Mouse (Mus musculus) CH12.LX (cell line): ENCODE measurements around the gene Gm11020. TPM values are rescaled to one million over a fixed set of nuclear protein-coding genes. Genes with fewer than 3 reads are reported as not detected.

Experiments used
- DNase-seq: peaks from one replicate; pipeline ENCODE4 v3.0.0-alpha.2; 2013; ENCODE audit errors: extremely low read depth
- H3K27ac ChIP-seq: 2 replicates; pipeline ENCODE4 v1.5.1; 2012; ENCODE audit warnings: low read depth, mild to moderate bottlenecking, control low read depth, moderate library complexity; ENCODE audit not compliant: insufficient read depth
- H3K27me3 ChIP-seq: replicated peaks from 2 replicates; pipeline ENCODE3; 2012; ENCODE audit warnings: inconsistent platforms
- H3K36me3 ChIP-seq, 2 experiments: replicated peaks in 1 of 2; 2 replicates each; pipeline versions ENCODE3 to v1.6.1; 2012; ENCODE audit warnings: inconsistent platforms in 1 of 2, low read length in 1 of 2, mild to moderate bottlenecking in 1 of 2, mixed read lengths in 1 of 2, moderate library complexity in 1 of 2; ENCODE audit not compliant: control insufficient read depth in 1 of 2, insufficient read depth in 1 of 2
- H3K4me1 ChIP-seq, 2 experiments: 2 replicates each; pipeline ENCODE4 v1.6.1; 2012; ENCODE audit warnings: inconsistent platforms in 1 of 2, moderate library complexity in 1 of 2; ENCODE audit not compliant: insufficient read depth in 2 of 2, control insufficient read depth in 1 of 2
- H3K4me2 ChIP-seq: 2 replicates; pipeline ENCODE4 v1.6.1; 2012; ENCODE audit warnings: low read depth, mild to moderate bottlenecking, control low read depth; ENCODE audit not compliant: poor library complexity, insufficient read depth, severe bottlenecking
- H3K4me3 ChIP-seq, 3 experiments: fragments of 150-350 bp in 1 of 3; sonication (generic) in 1 of 3; replicated peaks in 1 of 3; 2 replicates each; pipeline versions ENCODE3 to v1.5.1; 2011 to 2012; ENCODE audit warnings: low read depth in 2 of 3, low read length in 2 of 3, mild to moderate bottlenecking in 2 of 3, moderate library complexity in 2 of 3, control low read depth in 1 of 3, improper control_type of control experiment in 1 of 3, inconsistent platforms in 1 of 3, mixed read lengths in 1 of 3; ENCODE audit not compliant: poor library complexity in 1 of 3
- H3K79me2 ChIP-seq: replicated peaks from 2 replicates; pipeline ENCODE4 v1.6.1; 2012; ENCODE audit warnings: mild to moderate bottlenecking, moderate library complexity; ENCODE audit not compliant: control insufficient read depth, poor library complexity, insufficient read depth, severe bottlenecking; ENCODE audit errors: extremely low read depth
- H3K9ac ChIP-seq: 2 replicates; pipeline ENCODE4 v1.6.1; 2012; ENCODE audit warnings: low read depth, mild to moderate bottlenecking, control low read depth, moderate library complexity; ENCODE audit not compliant: insufficient read depth
- H3K9me3 ChIP-seq: replicated peaks from 2 replicates; pipeline ENCODE3; 2012; ENCODE audit warnings: low read length, inconsistent platforms, mixed read lengths
- CHD1 ChIP-seq: IDR thresholded peaks from 2 replicates; pipeline ENCODE4 v1.6.1; 2012; ENCODE audit warnings: low read depth, low read length, improper control_type of control experiment, inconsistent platforms
- CTCF ChIP-seq, 2 experiments: IDR thresholded peaks in 1 of 2; conservative IDR thresholded peaks in 1 of 2; 2 replicates each; pipeline ENCODE4 v1.5.1; 2011 to 2012; ENCODE audit warnings: low read depth in 2 of 2, low read length in 2 of 2, improper control_type of control experiment in 1 of 2, inconsistent platforms in 1 of 2, mild to moderate bottlenecking in 1 of 2, moderate library complexity in 1 of 2
- E2F4 ChIP-seq: IDR thresholded peaks from 2 replicates; pipeline ENCODE4 v1.6.1; 2011; ENCODE audit warnings: low read depth, low read length, improper control_type of control experiment; ENCODE audit not compliant: insufficient replicate concordance
- ELF1 ChIP-seq: IDR thresholded peaks from 2 replicates; pipeline ENCODE4 v1.6.1; 2014; ENCODE audit warnings: low read depth, mild to moderate bottlenecking, inconsistent platforms, low read length, improper control_type of control experiment
- EP300 ChIP-seq: IDR thresholded peaks from 2 replicates; pipeline ENCODE4 v1.6.1; 2011; ENCODE audit warnings: low read length, improper control_type of control experiment
- HCFC1 ChIP-seq: IDR thresholded peaks from 2 replicates; pipeline ENCODE4 v1.6.1; 2012; ENCODE audit warnings: low read depth, mild to moderate bottlenecking, inconsistent platforms, low read length, improper control_type of control experiment
- KAT2A ChIP-seq: IDR thresholded peaks from 2 replicates; pipeline ENCODE4 v1.6.1; 2012; ENCODE audit warnings: low read length, improper control_type of control experiment, inconsistent platforms; ENCODE audit not compliant: insufficient replicate concordance
- MAX ChIP-seq: IDR thresholded peaks from 2 replicates; pipeline ENCODE4 v1.6.1; 2011; ENCODE audit warnings: low read length, improper control_type of control experiment
- MAZ ChIP-seq: IDR thresholded peaks from 2 replicates; pipeline ENCODE4 v1.6.1; 2012; ENCODE audit warnings: low read depth, mild to moderate bottlenecking, inconsistent platforms, low read length, improper control_type of control experiment, moderate library complexity
- MXI1 ChIP-seq: IDR thresholded peaks from 2 replicates; pipeline ENCODE4 v1.6.1; 2011; ENCODE audit warnings: mild to moderate bottlenecking, low read depth, low read length, improper control_type of control experiment
- NRF1 ChIP-seq: IDR thresholded peaks from 2 replicates; pipeline ENCODE4 v1.6.1; 2014; ENCODE audit warnings: low read depth, mild to moderate bottlenecking, inconsistent platforms, low read length, improper control_type of control experiment, moderate library complexity
- PAX5 ChIP-seq: IDR thresholded peaks from 2 replicates; pipeline ENCODE4 v1.6.1; 2012; ENCODE audit warnings: low read length, inconsistent platforms, mixed read lengths
- RCOR1 ChIP-seq: conservative IDR thresholded peaks from 2 replicates; pipeline ENCODE4 v1.6.1; 2012; ENCODE audit warnings: low read depth, mild to moderate bottlenecking, inconsistent platforms, low read length, improper control_type of control experiment
- SIN3A ChIP-seq: IDR thresholded peaks from 2 replicates; pipeline ENCODE4 v1.6.1; 2012; ENCODE audit warnings: low read length, improper control_type of control experiment, inconsistent platforms
- SMC3 ChIP-seq: IDR thresholded peaks from 2 replicates; pipeline ENCODE4 v1.6.1; 2011; ENCODE audit warnings: low read depth, low read length, improper control_type of control experiment
- TCF12 ChIP-seq: IDR thresholded peaks from 2 replicates; pipeline ENCODE4 v1.6.1; 2014; ENCODE audit warnings: low read depth, mild to moderate bottlenecking, inconsistent platforms, low read length, improper control_type of control experiment
- USF1 ChIP-seq: IDR thresholded peaks from 2 replicates; pipeline ENCODE4 v1.6.1; 2014; ENCODE audit warnings: low read depth, mild to moderate bottlenecking, inconsistent platforms, low read length, improper control_type of control experiment
- USF2 ChIP-seq: conservative IDR thresholded peaks from 2 replicates; pipeline ENCODE4 v1.6.1; 2011; ENCODE audit warnings: low read depth, low read length, improper control_type of control experiment
- ZC3H11A ChIP-seq: IDR thresholded peaks from 2 replicates; pipeline ENCODE4 v1.6.1; 2012; ENCODE audit warnings: low read depth, mild to moderate bottlenecking, inconsistent platforms, low read length, improper control_type of control experiment
- ZKSCAN1 ChIP-seq: IDR thresholded peaks from 2 replicates; pipeline ENCODE4 v1.6.1; 2012; ENCODE audit warnings: low read depth, inconsistent platforms, low read length, improper control_type of control experiment, borderline replicate concordance
- dilution Hi-C: fragments of 300-500 bp; cut with MboI; formaldehyde crosslinking; loops from 2 replicates; pipeline ENCODE4 v1.14.3; 2020; ENCODE audit warnings: low sequenced_read_pairs; ENCODE audit not compliant: extremely low pct_unique_long_range_greater_than_20kb, extremely low pct_ligation_motif_present
- in situ Hi-C: fragments of 300-500 bp; cut with MboI; formaldehyde crosslinking; loops from 3 replicates; pipeline ENCODE4 v1.14.3; 2019; ENCODE audit warnings: low sequenced_read_pairs, low pct_ligation_motif_present, low pct_unique_long_range_greater_than_20kb, mixed read lengths
- polyA plus RNA-seq: library from polyadenylated mRNA; unstranded; fragments of >175 nt; gene quantifications from 2 replicates; pipeline ENCODE4 v1.2.1, GENCODE M21; 2012; ENCODE audit warnings: low read depth; ENCODE audit not compliant: insufficient read length
- total RNA-seq, 2 experiments: library from RNA; depleted of rRNA; stranded (reverse); fragments of 300-350 nt in 1 of 2; fragments of >200 nt in 1 of 2; gene quantifications; 2 replicates each; pipeline ENCODE4 v1.2.3; 2012 to 2014

Gene Gm11020
- total and polyA plus RNA-seq, 3 experiments: not detected

GRCm38 (mm10) chr8:104353186-104353585 is 31.8 kb downstream of the Gm11020 start:
- TF ChIP-seq CTCF (conservative IDR thresholded peaks at IDR 0.05 in 1 of 2, IDR thresholded peaks at IDR 0.05 in 1 of 2; ENCODE audit: low read depth in 2 of 2, low read length in 2 of 2): peak in 1 of 2 experiments; percentile 30; a peak in 1 of 4 replicates
- no peak for TF ChIP-seq ZC3H11A
- TF ChIP-seq, all 38 proteins: peak for 1
- Histone ChIP-seq H3K4me1 (no peaks in the 10 kb centered on the region), H3K27me3 (no peaks in the 10 kb centered on the region), H3K79me2 (no peaks in the 10 kb centered on the region), H3K36me3 (peaks cover 0 to 31% of the 10 kb centered on the region in 2 experiments), H3K9me3 (no peaks in the 10 kb centered on the region), H3K4me3 (no peak overlapping the region), H3K27ac (no peak overlapping the region), H3K4me2 (no peak overlapping the region), H3K9ac (no peak overlapping the region)
- dilution Hi-C loops (no loop called here), in situ Hi-C loops (loop anchor here (25.0 kb wide), 1 partner anchor 184 kb away; the partner anchor contains the start of genes Car7 and Nae1)
- no peak for DNase-seq

- no peak for DNase-seq
- no peaks in the 10 kb centered on the region for H3K9me3 ChIP-seq
- in situ Hi-C loops: loop anchor here (25.0 kb wide), 1 partner anchor 183 kb away; the partner anchor contains the start of genes Car7 and Nae1
- dilution Hi-C loops: no loop called here
- no peaks in the 10 kb centered on the region for H3K4me1 ChIP-seq
- no peaks in the 10 kb centered on the region for H3K79me2 ChIP-seq
- no peak overlapping the region for H3K4me3 ChIP-seq
- H3K36me3 ChIP-seq: peaks cover 0 to 24% of the 10 kb centered on the region in 2 experiments
- TF ChIP-seq TCF12: no peak
- no peak for TF ChIP-seq CHD1
- TF ChIP-seq EP300: no peak
- TF ChIP-seq HCFC1: no peak
- TF ChIP-seq MAZ: no peak
- no peak for TF ChIP-seq NRF1
- no peak for TF ChIP-seq RCOR1
- TF ChIP-seq USF1: no peak
- TF ChIP-seq MAX: no peak
- no peak for TF ChIP-seq SMC3
- no peak for TF ChIP-seq E2F4
- no peak for TF ChIP-seq SIN3A
- no peak for TF ChIP-seq ZKSCAN1
- TF ChIP-seq USF2: no peak
- TF ChIP-seq CTCF (conservative IDR thresholded peaks at IDR 0.05 in 1 of 2, IDR thresholded peaks at IDR 0.05 in 1 of 2; ENCODE audit: low read depth in 2 of 2, low read length in 2 of 2): no peak
- TF ChIP-seq ELF1: no peak
- no peak for TF ChIP-seq PAX5
- TF ChIP-seq MXI1: no peak
- TF ChIP-seq KAT2A: no peak
- H3K27ac ChIP-seq: no peak overlapping the region
- H3K27me3 ChIP-seq: no peaks in the 10 kb centered on the region
- H3K9ac ChIP-seq: no peak overlapping the region
- H3K4me2 ChIP-seq: no peak overlapping the region
Observed at GRCm38 (mm10) chr8:104354504-104354903, 33.1 kb downstream of the Gm11020 start.
